ENCODE assay signal across 21 mouse cellular contexts in genomic region chr2:132706309-132706708, GRCm38 (mm10).
"Had no signal": no experiment of that assay in that cellular context is flagged by ENCODE, and none has a peak within 500 bp of the region (broad histone marks: within the 10 kb centered on the region; RNA-seq: fewer than 3 reads in every experiment).

No protein-coding gene starts in this region.

- H3K36me3 ChIP-seq: liver, embryonic 15.5 days; lung, embryonic 15.5 days; midbrain, embryonic 10.5 days; midbrain, embryonic 12.5 days; neural tube, embryonic 15.5 days; stomach, embryonic 15.5 days had no signal

- H3K4me1 ChIP-seq: lung, embryonic 15.5 days; midbrain, embryonic 12.5 days; neural tube, embryonic 15.5 days; stomach, embryonic 15.5 days had no signal

- DNase-seq: lung, adult 2 months; lung, postnatal 14 days; lung, postnatal 4 days; midbrain, embryonic 14.5 days; retina, postnatal 1 day; right cerebral cortex, adult 18-20 months; right cerebral cortex, postnatal 14 days; thymus, adult 2 months; thymus, postnatal 25 days; thymus, postnatal 4 days had no signal

- H3K9ac ChIP-seq: liver, embryonic 15.5 days; lung, embryonic 15.5 days; midbrain, embryonic 12.5 days; neural tube, embryonic 13.5 days; neural tube, embryonic 15.5 days; stomach, embryonic 15.5 days had no signal

- H3K4me2 ChIP-seq: liver, embryonic 15.5 days; lung, embryonic 15.5 days; midbrain, embryonic 12.5 days; neural tube, embryonic 13.5 days; neural tube, embryonic 15.5 days; stomach, embryonic 15.5 days had no signal

- ATAC-seq: lung, postnatal 0 days; midbrain, embryonic 16.5 days had no signal

- H3K9me3 ChIP-seq: liver, embryonic 15.5 days; lung, embryonic 15.5 days; midbrain, embryonic 10.5 days; midbrain, embryonic 12.5 days; neural tube, embryonic 13.5 days; neural tube, embryonic 15.5 days; stomach, embryonic 15.5 days had no signal

- H3K27me3 ChIP-seq: lung, embryonic 15.5 days; midbrain, embryonic 12.5 days; neural tube, embryonic 13.5 days; neural tube, embryonic 15.5 days; stomach, embryonic 15.5 days had no signal

- H3K4me3 ChIP-seq: liver, embryonic 15.5 days; lung, embryonic 15.5 days; midbrain, embryonic 10.5 days; midbrain, embryonic 12.5 days; myocyte; neural tube, embryonic 13.5 days; neural tube, embryonic 15.5 days; stomach, embryonic 15.5 days had no signal

- H3K27ac ChIP-seq: liver, embryonic 15.5 days; lung, embryonic 15.5 days; midbrain, embryonic 10.5 days; midbrain, embryonic 12.5 days; neural tube, embryonic 13.5 days; neural tube, embryonic 15.5 days; stomach, embryonic 15.5 days; stomach, postnatal 0 days had no signal
